8 mouse cellular contexts compared by ENCODE assay signal in genomic region chr6:88786732-88787445, GRCm38 (mm10). TPM values are rescaled to one million over a fixed set of nuclear protein-coding genes. Genes with fewer than 3 reads are reported as not detected.
A peak's percentile ranks its signal among the peaks of the same experiment; 100 is the strongest.
DNase-seq lines count a peak whose midpoint lies in the region; ATAC-seq and TF ChIP-seq lines count a peak whose summit lies in the region.
"Had no signal": no experiment of that assay in that cellular context is flagged by ENCODE, and none has a peak within 500 bp of the region (broad histone marks: within the 10 kb centered on the region; RNA-seq: fewer than 3 reads in every experiment).

No protein-coding gene starts in this region.

- peak overlapping the region; percentile 82 for H3K27ac ChIP-seq in lung, embryonic 16.5 days (ENCODE audit: low read length)
- peak overlapping the region; percentile 13; the same call in 1 of the 2 replicates for H3K27ac ChIP-seq in cortical plate, adult 2 months (ENCODE audit: insufficient read depth, low read length)
- H3K27ac ChIP-seq in heart, embryonic 12.5 days (ENCODE audit: poor library complexity, severe bottlenecking), result 0 out of 2 replicates have a peak overlapping the region, but pooled peaks have one; percentile 11
- H3K27ac ChIP-seq in olfactory bulb, adult 2 months (ENCODE audit: insufficient read depth, low read depth, low read length), result peak overlapping the region; percentile 64

- H3K4me3 ChIP-seq in lung, embryonic 16.5 days (ENCODE audit: low read length), result no peak overlapping the region
- no peak overlapping the region for H3K4me3 ChIP-seq in cortical plate, adult 2 months (ENCODE audit: insufficient read depth, low read length)
- H3K4me3 ChIP-seq in heart, embryonic 12.5 days, result no peak overlapping the region
- no peak overlapping the region for H3K4me3 ChIP-seq in olfactory bulb, adult 2 months (ENCODE audit: insufficient read depth, low read depth, low read length)
- H3K4me3 ChIP-seq: hindbrain, embryonic 15.5 days had no signal

- peaks cover 53% of the 10 kb centered on the region for H3K4me1 ChIP-seq in lung, embryonic 16.5 days (replicated peaks; ENCODE audit: control insufficient read depth, insufficient read depth, low read length)
- peaks cover 23% of the 10 kb centered on the region for H3K4me1 ChIP-seq in cortical plate, adult 2 months (ENCODE audit: control insufficient read depth, insufficient read depth, low read length)
- peaks cover 59% of the 10 kb centered on the region for H3K4me1 ChIP-seq in heart, embryonic 12.5 days (replicated peaks)
- peaks cover 52% of the 10 kb centered on the region for H3K4me1 ChIP-seq in olfactory bulb, adult 2 months (ENCODE audit: control insufficient read depth, insufficient read depth, low read length)

- no peak for TF ChIP-seq CTCF in cortical plate, adult 2 months (IDR thresholded peaks at IDR 0.05; ENCODE audit: extremely low read depth, insufficient read depth, low read length)
- TF ChIP-seq CTCF in olfactory bulb, adult 2 months (IDR thresholded peaks at IDR 0.05; ENCODE audit: insufficient read depth, low read depth, low read length), result no peak

- H3K9me3 ChIP-seq in lung, embryonic 16.5 days (ENCODE audit: control insufficient read depth, low read length), result no peaks in the 10 kb centered on the region
- H3K9me3 ChIP-seq in heart, embryonic 12.5 days (replicated peaks), result no peaks in the 10 kb centered on the region
- H3K9me3 ChIP-seq: hindbrain, embryonic 15.5 days had no signal

- H3K9ac ChIP-seq in lung, embryonic 16.5 days (ENCODE audit: low read length), result peak overlapping the region; percentile 45; the same call in 1 of the 2 replicates
- H3K9ac ChIP-seq in heart, embryonic 12.5 days, result peak overlapping the region; percentile 11; the same call in 1 of the 2 replicates

- WGBS in lung, embryonic 16.5 days, result 64% methylated on average over 15 of the region's 15 CpGs
- 68% methylated on average over 15 of the region's 15 CpGs for WGBS in heart, embryonic 12.5 days
- WGBS in olfactory bulb, adult 2 months, result 71% methylated on average over 15 of the region's 15 CpGs

- H3K4me2 ChIP-seq in lung, embryonic 16.5 days (ENCODE audit: low read depth, low read length), result no peak overlapping the region
- no peak overlapping the region for H3K4me2 ChIP-seq in heart, embryonic 12.5 days

- TF ChIP-seq POLR2A in cortical plate, adult 2 months (IDR thresholded peaks at IDR 0.05; ENCODE audit: extremely low read depth, insufficient read depth, low read length), result no peak
- TF ChIP-seq POLR2A in olfactory bulb, adult 2 months (IDR thresholded peaks at IDR 0.05; ENCODE audit: insufficient read depth, low read depth, low read length), result no peak

- DNase-seq in lung, postnatal 4 days, result no peak
- no peak for DNase-seq in thymus, postnatal 14 days
- DNase-seq in urinary bladder, postnatal 14 days (ENCODE audit: low spot score), result no peak

- no peaks in the 10 kb centered on the region for H3K27me3 ChIP-seq in lung, embryonic 16.5 days (ENCODE audit: control insufficient read depth, insufficient read depth, low read depth, low read length)
- no peaks in the 10 kb centered on the region for H3K27me3 ChIP-seq in heart, embryonic 12.5 days (replicated peaks)
- H3K27me3 ChIP-seq: hindbrain, embryonic 15.5 days had no signal

- H3K36me3 ChIP-seq in lung, embryonic 16.5 days (ENCODE audit: control insufficient read depth, insufficient read depth, low read length), result no peaks in the 10 kb centered on the region
- no peaks in the 10 kb centered on the region for H3K36me3 ChIP-seq in heart, embryonic 12.5 days
- H3K36me3 ChIP-seq: hindbrain, embryonic 15.5 days had no signal

- ATAC-seq in lung, embryonic 16.5 days (ENCODE audit: low read depth), result no peak
- ATAC-seq in heart, embryonic 12.5 days (ENCODE audit: insufficient number of reproducible peaks, low FRiP score), result no peak

RNA-seq across cellular contexts. Expression of gene Abtb1, which starts 54.9 kb away (rescaled TPM):
- polyA plus RNA-seq in lung, embryonic 16.5 days (2015; fragmentation: Nextera tagmentation; extraction: Ambion mirVana), result 49.5 and 50.4 TPM in 2 replicates
- 88.0 and 90.6 TPM in 2 replicates for polyA plus RNA-seq in cortical plate, adult 2 months (2012; rRNA removed)
- 22.0 and 24.2 TPM in 2 replicates for polyA plus RNA-seq in heart, embryonic 12.5 days (2016; fragmentation: Nextera tagmentation; extraction: Ambion mirVana)
- not detected in 2 replicates for polyA plus RNA-seq in olfactory bulb, adult 2 months (2012; ENCODE audit: insufficient read depth, insufficient read length, low replicate concordance, missing spikeins)

Comparison
In these comparisons a context has a peak if more than half of its experiments do, and no peak if none do; other contexts are left out.
1. H3K27ac ChIP-seq: peak in every context shown above with its lines; median percentile 82 in lung, embryonic 16.5 days; 64 in olfactory bulb, adult 2 months; 13 in cortical plate, adult 2 months; 11 in heart, embryonic 12.5 days.
2. RNA of gene Abtb1, which starts 54.9 kb away (polyA plus RNA-seq): 88.0 to 90.6 TPM in cortical plate, adult 2 months, 49.5 to 50.4 TPM in lung, embryonic 16.5 days and 22.0 to 24.2 TPM in heart, embryonic 12.5 days; not detected in olfactory bulb, adult 2 months; every median in the first group is over 10 times any median in the second.